Mouse (Mus musculus) 3T3-L1 (cell line): Measurements from ENCODE around the gene Gm14862.
A peak's percentile ranks its signal among the peaks of the same experiment; 100 is the strongest.
"Not testable (repeated sequence)": the region's sequence is repeated elsewhere in the genome, so short reads cannot be mapped to it uniquely, and the experiment has no call there.

ENCODE experiments used
- DNase-seq: peaks from one replicate; pipeline ENCODE4 v3.0.0-alpha.2; 2015; ENCODE audit warnings: low read depth, low spot score

Gene Gm14862

GRCm38 (mm10) chrX:9256766-9257165 is at the start of gene Gm14862:
TSS of gene Gm14862 (minus strand) at chrX:9256899.
- DNase-seq: no peak

- DNase-seq: no peak
These were observed 46.8 kb upstream of the Gm14862 start for GRCm38 (mm10) chrX:9303455-9303854.

GRCm38 (mm10) chrX:9302791-9303190 is 46.1 kb upstream of the Gm14862 start:
- DNase-seq: no peak

GRCm38 (mm10) chrX:9298413-9298864 is 41.7 kb upstream of the Gm14862 start:
- peak; percentile 33 for DNase-seq

- DNase-seq: not testable (repeated sequence)
These were observed 36.6 kb upstream of the Gm14862 start for GRCm38 (mm10) chrX:9293140-9293829.

GRCm38 (mm10) chrX:9283464-9283863 is 26.8 kb upstream of the Gm14862 start, which contains the start of gene H2al1m:
TSS of gene H2al1m (plus strand) at chrX:9283764.
- DNase-seq: not testable (repeated sequence)

- no peak for DNase-seq
These were observed 17.6 kb upstream of the Gm14862 start for GRCm38 (mm10) chrX:9274321-9274720.

GRCm38 (mm10) chrX:9273377-9274002 is 16.8 kb upstream of the Gm14862 start:
- no peak for DNase-seq

GRCm38 (mm10) chrX:9272460-9273361 is 16.0 kb upstream of the Gm14862 start, which contains the start of gene Xk:
TSS of gene Xk (plus strand) at chrX:9272756.
- DNase-seq: no peak

GRCm38 (mm10) chrX:9271947-9272459 is 15.3 kb upstream of the Gm14862 start:
- peak; percentile 3 for DNase-seq

- no peak for DNase-seq
These were observed 14.4 kb upstream of the Gm14862 start for GRCm38 (mm10) chrX:9271112-9271511.

- no peak for DNase-seq
These were observed 2.6 kb upstream of the Gm14862 start for GRCm38 (mm10) chrX:9259267-9259666.

GRCm38 (mm10) chrX:9257831-9258230 is 1.1 kb upstream of the Gm14862 start:
- no peak for DNase-seq

- no peak for DNase-seq
These were observed 1.8 kb downstream of the Gm14862 start for GRCm38 (mm10) chrX:9254901-9255300.

- no peak for DNase-seq
These were observed 2.7 kb downstream of the Gm14862 start for GRCm38 (mm10) chrX:9253990-9254389.

GRCm38 (mm10) chrX:9248911-9249310 is 7.8 kb downstream of the Gm14862 start:
- DNase-seq: no peak

- DNase-seq: no peak
These were observed 11.9 kb downstream of the Gm14862 start for GRCm38 (mm10) chrX:9244603-9245336.

- peak; percentile 84 for DNase-seq
These were observed 13.3 kb downstream of the Gm14862 start for GRCm38 (mm10) chrX:9243381-9243864.

- peak; percentile 47 for DNase-seq
These were observed 15.7 kb downstream of the Gm14862 start for GRCm38 (mm10) chrX:9240737-9241591.

GRCm38 (mm10) chrX:9227105-9227504 is 29.6 kb downstream of the Gm14862 start:
- DNase-seq: no peak
